Mouse (Mus musculus): Measurements from ENCODE around the gene Slc22a18.

The Slc22a18 gene

GRCm38 (mm10) chr7:143473347-143474101, at the start of gene Slc22a18:
TSS of gene Slc22a18 (plus strand) at chr7:143473736.
- DNase-seq: peak; percentile 75 to 82

GRCm38 (mm10) chr7:143428142-143428813, 45.3 kb upstream of the Slc22a18 start:
- no peak for DNase-seq

GRCm38 (mm10) chr7:143428814-143429499, 44.6 kb upstream of the Slc22a18 start:
- DNase-seq: no peak

GRCm38 (mm10) chr7:143432631-143433030, 40.9 kb upstream of the Slc22a18 start:
- DNase-seq: no peak

- DNase-seq: peak in 1 of 2 experiments; percentile 28
Observed at GRCm38 (mm10) chr7:143433331-143433730, 40.2 kb upstream of the Slc22a18 start.

GRCm38 (mm10) chr7:143437231-143437893, 36.2 kb upstream of the Slc22a18 start:
- no peak for DNase-seq

- peak in 1 of 2 experiments; percentile 33 for DNase-seq
Observed at GRCm38 (mm10) chr7:143437894-143438581, 35.5 kb upstream of the Slc22a18 start.

GRCm38 (mm10) chr7:143438965-143439364, 34.6 kb upstream of the Slc22a18 start:
- DNase-seq: no peak

GRCm38 (mm10) chr7:143444580-143444954, 29.0 kb upstream of the Slc22a18 start:
- no peak for DNase-seq

GRCm38 (mm10) chr7:143444955-143445648, 28.4 kb upstream of the Slc22a18 start:
- no peak for DNase-seq

- DNase-seq: peak in 1 of 2 experiments; percentile 40
Observed at GRCm38 (mm10) chr7:143445651-143446460, 27.7 kb upstream of the Slc22a18 start.

- no peak for DNase-seq
Observed at GRCm38 (mm10) chr7:143447130-143447529, 26.4 kb upstream of the Slc22a18 start.

- DNase-seq: peak in 1 of 2 experiments; percentile 9
Observed at GRCm38 (mm10) chr7:143458963-143459331, 14.6 kb upstream of the Slc22a18 start.

- peak in 1 of 2 experiments; percentile 70 for DNase-seq
Observed at GRCm38 (mm10) chr7:143459332-143460211, 14.0 kb upstream of the Slc22a18 start.

- peak in 1 of 2 experiments; percentile 11 for DNase-seq
Observed at GRCm38 (mm10) chr7:143460217-143460834, 13.2 kb upstream of the Slc22a18 start.

GRCm38 (mm10) chr7:143460874-143461273, 12.7 kb upstream of the Slc22a18 start, which contains the start of gene Cdkn1c:
TSS of gene Cdkn1c (minus strand) at chr7:143461050.
- DNase-seq: peak; percentile 92 to 94

- no peak for DNase-seq
Observed at GRCm38 (mm10) chr7:143461294-143461870, 12.2 kb upstream of the Slc22a18 start.

- DNase-seq: no peak
Observed at GRCm38 (mm10) chr7:143461920-143462319, 11.6 kb upstream of the Slc22a18 start.

GRCm38 (mm10) chr7:143462516-143462915, 11.0 kb upstream of the Slc22a18 start:
- DNase-seq: no peak

All from kidney, postnatal 36 days (tissue).